Mouse (Mus musculus) kidney, adult 8-10 months (tissue): ENCODE results near the gene Man2a1.

Experiments
- DNase-seq, 2 experiments: peaks; one replicate each; pipeline ENCODE4 v3.0.0; 2022

Gene Man2a1

GRCm38 (mm10) chr17:64603534-64603933 is 3.0 kb downstream of the Man2a1 start:
- DNase-seq = no peak

GRCm38 (mm10) chr17:64604163-64604562 is 3.6 kb downstream of the Man2a1 start:
- no peak for DNase-seq

GRCm38 (mm10) chr17:64608228-64608627 is 7.7 kb downstream of the Man2a1 start:
- DNase-seq = no peak

GRCm38 (mm10) chr17:64608923-64609598 is 8.5 kb downstream of the Man2a1 start:
- no peak for DNase-seq

GRCm38 (mm10) chr17:64609741-64610140 is 9.2 kb downstream of the Man2a1 start:
- DNase-seq = no peak

- DNase-seq = no peak
Measured at GRCm38 (mm10) chr17:64611426-64611825, 10.9 kb downstream of the Man2a1 start.

- DNase-seq = no peak
Measured at GRCm38 (mm10) chr17:64612135-64612885, 11.8 kb downstream of the Man2a1 start.

GRCm38 (mm10) chr17:64612930-64613329 is 12.4 kb downstream of the Man2a1 start:
- DNase-seq = no peak

GRCm38 (mm10) chr17:64613351-64613750 is 12.8 kb downstream of the Man2a1 start:
- no peak for DNase-seq

- DNase-seq = no peak
Measured at GRCm38 (mm10) chr17:64614804-64615203, 14.3 kb downstream of the Man2a1 start.

GRCm38 (mm10) chr17:64615420-64615819 is 14.9 kb downstream of the Man2a1 start:
- peak in 1 of 2 experiments; percentile 37 for DNase-seq

- peak in 1 of 2 experiments; percentile 38 for DNase-seq
Measured at GRCm38 (mm10) chr17:64616259-64616658, 15.7 kb downstream of the Man2a1 start.

GRCm38 (mm10) chr17:64617838-64618237 is 17.3 kb downstream of the Man2a1 start:
- peak; percentile 92 to 93 for DNase-seq

GRCm38 (mm10) chr17:64618996-64619395 is 18.5 kb downstream of the Man2a1 start:
- DNase-seq = no peak

- no peak for DNase-seq
Measured at GRCm38 (mm10) chr17:64620135-64620534, 19.6 kb downstream of the Man2a1 start.

- DNase-seq = no peak
Measured at GRCm38 (mm10) chr17:64620627-64621026, 20.1 kb downstream of the Man2a1 start.

GRCm38 (mm10) chr17:64621226-64621625 is 20.7 kb downstream of the Man2a1 start:
- DNase-seq = peak; percentile 52 to 66

GRCm38 (mm10) chr17:64621649-64622351 is 21.3 kb downstream of the Man2a1 start:
- no peak for DNase-seq

GRCm38 (mm10) chr17:64622352-64622886 is 21.9 kb downstream of the Man2a1 start:
- DNase-seq = peak; percentile 45 to 51

GRCm38 (mm10) chr17:64624439-64624838 is 23.9 kb downstream of the Man2a1 start:
- no peak for DNase-seq

GRCm38 (mm10) chr17:64628796-64629195 is 28.3 kb downstream of the Man2a1 start:
- DNase-seq = no peak

GRCm38 (mm10) chr17:64629486-64629885 is 28.9 kb downstream of the Man2a1 start:
- no peak for DNase-seq

GRCm38 (mm10) chr17:64630506-64630905 is 30.0 kb downstream of the Man2a1 start:
- no peak for DNase-seq
